Mouse (Mus musculus) ovary, adult 10 weeks (tissue): ENCODE data around the gene Cldn34c2. TPM values are rescaled to one million over a fixed set of nuclear protein-coding genes. Genes with fewer than 3 reads are reported as not detected.

Experiments used
- polyA plus RNA-seq: library from polyadenylated mRNA; stranded (reverse); fragments of 350-450 nt; fragmentation: Illumina TruSeq; extraction: RNeasy Lipid Tissue Mini Kit (QIAGEN cat#74804); gene quantifications from one replicate; pipeline ENCODE4 v1.2.3, GENCODE M21; 2014

The Cldn34c2 gene
- not detected for polyA plus RNA-seq

DNA sequence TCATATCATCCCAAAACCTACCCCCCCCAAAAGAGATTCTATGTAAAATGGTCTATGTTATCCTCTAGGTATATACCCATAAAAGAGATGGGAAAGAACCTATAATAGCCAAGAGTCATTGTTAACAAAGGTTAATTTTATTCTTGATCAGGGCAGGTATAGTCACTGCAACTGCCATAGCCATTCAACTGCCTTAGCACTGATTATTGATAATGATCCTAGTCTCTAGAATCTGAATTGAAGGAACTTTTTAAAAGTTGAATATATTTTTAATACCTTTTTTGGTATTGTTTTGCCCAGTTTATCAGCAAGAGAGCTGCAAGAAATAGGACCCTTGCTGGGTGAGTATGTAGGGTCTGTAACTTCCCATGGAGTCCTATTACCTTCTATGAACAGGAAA lies at the start of gene Cldn34c2:
TSS of gene Cldn34c2 (plus strand) at position 301 of the 400 bp plus-strand sequence.

Other genes with a start within 250 kb of the Cldn34c2 start
- gene Gm17467, start 123.1 kb downstream of the Cldn34c2 start, polyA plus RNA-seq = not detected
- gene Cldn34c3, start 212.0 kb downstream of the Cldn34c2 start, polyA plus RNA-seq = not detected